Mouse (Mus musculus) kidney, embryonic 14.5 days (tissue): Measurements from ENCODE around the gene Lypd4. TPM values are rescaled to one million over a fixed set of nuclear protein-coding genes. Genes with fewer than 3 reads are reported as not detected.
"Not testable (repeated sequence)": the region's sequence is repeated elsewhere in the genome, so short reads cannot be mapped to it uniquely, and the experiment has no call there.

Experiments used
- ATAC-seq: fragments of 200-750 bp; cut with Nextera tagmentation; 2 replicates; pipeline ENCODE4 v1.8.0; 2017; ENCODE audit warnings: moderate number of reproducible peaks, mild to moderate bottlenecking, moderate TSS enrichment, moderate library complexity; ENCODE audit not compliant: low FRiP score, low TSS enrichment
- H3K27ac ChIP-seq: fragments of 300-500 bp; sonication (generic); 2 replicates; pipeline ENCODE4 v1.5.1; 2014; ENCODE audit warnings: low read depth, mild to moderate bottlenecking, low read length, moderate library complexity, mixed read lengths
- H3K27me3 ChIP-seq: fragments of 300-500 bp; sonication (generic); 2 replicates; pipeline ENCODE4 v1.6.1; 2014; ENCODE audit warnings: mild to moderate bottlenecking, low read length; ENCODE audit not compliant: control insufficient read depth, insufficient read depth
- H3K36me3 ChIP-seq: fragments of 300-500 bp; sonication (generic); 2 replicates; pipeline ENCODE4 v1.6.1; 2014; ENCODE audit warnings: low read length, mixed read lengths; ENCODE audit not compliant: control insufficient read depth, insufficient read depth
- H3K4me1 ChIP-seq: fragments of 300-500 bp; sonication (generic); 2 replicates; pipeline ENCODE4 v1.6.1; 2014; ENCODE audit warnings: low read length, mixed read lengths; ENCODE audit not compliant: control insufficient read depth, insufficient read depth
- H3K4me2 ChIP-seq: fragments of 300-500 bp; sonication (generic); replicated peaks from 2 replicates; pipeline ENCODE4 v1.6.1; 2014; ENCODE audit warnings: low read depth, mild to moderate bottlenecking, low read length
- H3K4me3 ChIP-seq: fragments of 300-500 bp; sonication (generic); 2 replicates; pipeline ENCODE4 v1.5.1; 2014; ENCODE audit warnings: mild to moderate bottlenecking, low read length
- H3K9ac ChIP-seq: fragments of 300-500 bp; sonication (generic); 2 replicates; pipeline ENCODE4 v1.6.1; 2014; ENCODE audit warnings: low read depth, mild to moderate bottlenecking, low read length, moderate library complexity
- H3K9me3 ChIP-seq: fragments of 300-500 bp; sonication (generic); 2 replicates; pipeline ENCODE4 v1.6.1; 2016; ENCODE audit warnings: low read length; ENCODE audit not compliant: control insufficient read depth
- WGBS: fragments of 180-500 bp; shearing (Covaris S2); extraction: QIAGEN DNeasy Blood & Tissue Kit; methylation state at CpG from one replicate; pipeline ENCODE4 v1.1.7; 2014; 5-methylcytosine and 5-hydroxymethylcytosine counted together
- polyA plus RNA-seq: library from polyadenylated mRNA; unstranded; fragments of >200 nt; fragmentation: Nextera tagmentation; extraction: Ambion mirVana; gene quantifications from 2 replicates; pipeline ENCODE4 v1.2.1, GENCODE M21; 2014

Gene Lypd4
- polyA plus RNA-seq, 1 experiment from 2014 or later, result not detected

GRCm38 (mm10) chr7:24856460-24857120 lies 13.2 kb downstream of the Lypd4 start:
- H3K27ac ChIP-seq, result no peak overlapping the region
- H3K4me2 ChIP-seq, result no peak overlapping the region
- no peaks in the 10 kb centered on the region for H3K36me3 ChIP-seq
- H3K4me1 ChIP-seq, result peaks cover 4% of the 10 kb centered on the region; the same call in 1 of the 2 replicates
- no peak for ATAC-seq
- H3K9me3 ChIP-seq, result no peaks in the 10 kb centered on the region
- H3K9ac ChIP-seq, result no peak overlapping the region
- H3K27me3 ChIP-seq, result no peaks in the 10 kb centered on the region
- WGBS, result 53% methylated on average over 6 of the region's 6 CpGs
- no peak overlapping the region for H3K4me3 ChIP-seq

- H3K4me2 ChIP-seq, result no peak overlapping the region
- ATAC-seq, result peak; percentile 53; the same call in 1 of the 2 replicates
- no peaks in the 10 kb centered on the region for H3K36me3 ChIP-seq
- WGBS, result 25% methylated on average over 7 of the region's 7 CpGs
- no peak overlapping the region for H3K4me3 ChIP-seq
- no peak overlapping the region for H3K27ac ChIP-seq
- H3K27me3 ChIP-seq, result no peaks in the 10 kb centered on the region
- H3K4me1 ChIP-seq, result peaks cover 4% of the 10 kb centered on the region; the same call in 1 of the 2 replicates
- no peaks in the 10 kb centered on the region for H3K9me3 ChIP-seq
- H3K9ac ChIP-seq, result no peak overlapping the region
Observed at GRCm38 (mm10) chr7:24853695-24854094, 16.0 kb downstream of the Lypd4 start.

- H3K4me2 ChIP-seq, result no peak overlapping the region
- H3K27me3 ChIP-seq, result no peaks in the 10 kb centered on the region
- no peaks in the 10 kb centered on the region for H3K9me3 ChIP-seq
- no peak overlapping the region for H3K27ac ChIP-seq
- H3K4me3 ChIP-seq, result no peak overlapping the region
- H3K4me1 ChIP-seq, result peaks cover 4% of the 10 kb centered on the region; the same call in 1 of the 2 replicates
- ATAC-seq, result no peak
- H3K36me3 ChIP-seq, result no peaks in the 10 kb centered on the region
- no peak overlapping the region for H3K9ac ChIP-seq
Observed at GRCm38 (mm10) chr7:24853233-24853563, 16.5 kb downstream of the Lypd4 start.

GRCm38 (mm10) chr7:24852557-24853232 lies 17.0 kb downstream of the Lypd4 start:
- no peak overlapping the region for H3K9ac ChIP-seq
- H3K27ac ChIP-seq, result no peak overlapping the region
- peak; percentile 70 for ATAC-seq
- no peak overlapping the region for H3K4me2 ChIP-seq
- peaks cover 4% of the 10 kb centered on the region; the same call in 1 of the 2 replicates for H3K4me1 ChIP-seq
- 71% methylated on average over 8 of the region's 8 CpGs for WGBS
- H3K4me3 ChIP-seq, result no peak overlapping the region
- H3K36me3 ChIP-seq, result no peaks in the 10 kb centered on the region
- no peaks in the 10 kb centered on the region for H3K9me3 ChIP-seq
- no peaks in the 10 kb centered on the region for H3K27me3 ChIP-seq

- H3K4me2 ChIP-seq, result no peak overlapping the region
- peaks cover 4% of the 10 kb centered on the region; the same call in 1 of the 2 replicates for H3K4me1 ChIP-seq
- no peak overlapping the region for H3K4me3 ChIP-seq
- H3K27me3 ChIP-seq, result no peaks in the 10 kb centered on the region
- no peak for ATAC-seq
- WGBS, result 67% methylated on average over 5 of the region's 5 CpGs
- no peak overlapping the region for H3K27ac ChIP-seq
- H3K9ac ChIP-seq, result no peak overlapping the region
- no peaks in the 10 kb centered on the region for H3K9me3 ChIP-seq
- no peaks in the 10 kb centered on the region for H3K36me3 ChIP-seq
Observed at GRCm38 (mm10) chr7:24851596-24852325, 18.0 kb downstream of the Lypd4 start.

- no peaks in the 10 kb centered on the region for H3K36me3 ChIP-seq
- H3K4me3 ChIP-seq, result no peak overlapping the region
- no peak overlapping the region for H3K4me2 ChIP-seq
- WGBS, result 32% methylated on average over 6 of the region's 6 CpGs
- no peak overlapping the region for H3K9ac ChIP-seq
- H3K27ac ChIP-seq, result no peak overlapping the region
- peak; percentile 34; the same call in 1 of the 2 replicates for ATAC-seq
- H3K4me1 ChIP-seq, result peaks cover 4% of the 10 kb centered on the region; the same call in 1 of the 2 replicates
- no peaks in the 10 kb centered on the region for H3K27me3 ChIP-seq
- H3K9me3 ChIP-seq, result no peaks in the 10 kb centered on the region
Observed at GRCm38 (mm10) chr7:24850899-24851303, 18.8 kb downstream of the Lypd4 start.

GRCm38 (mm10) chr7:24850162-24850561 lies 19.6 kb downstream of the Lypd4 start:
- no peaks in the 10 kb centered on the region for H3K36me3 ChIP-seq
- no peak overlapping the region for H3K9ac ChIP-seq
- no peak overlapping the region for H3K4me3 ChIP-seq
- peaks cover 4% of the 10 kb centered on the region; the same call in 1 of the 2 replicates for H3K4me1 ChIP-seq
- H3K4me2 ChIP-seq, result no peak overlapping the region
- 14% methylated on average over 5 of the region's 5 CpGs for WGBS
- ATAC-seq, result no peak
- no peaks in the 10 kb centered on the region for H3K27me3 ChIP-seq
- H3K9me3 ChIP-seq, result no peaks in the 10 kb centered on the region
- H3K27ac ChIP-seq, result no peak overlapping the region

- WGBS, result 37% methylated on average over 2 of the region's 2 CpGs
Observed at GRCm38 (mm10) chr7:24846576-24846975, 23.2 kb downstream of the Lypd4 start.

GRCm38 (mm10) chr7:24845713-24846112 lies 24.0 kb downstream of the Lypd4 start:
- H3K9ac ChIP-seq, result no peak overlapping the region
- H3K27me3 ChIP-seq, result no peaks in the 10 kb centered on the region
- ATAC-seq, result 0 out of 2 replicates have a peak, but pooled peaks have one; percentile 39
- 4% methylated on average over 6 of the region's 6 CpGs for WGBS
- H3K4me1 ChIP-seq, result no peaks in the 10 kb centered on the region
- no peak overlapping the region for H3K4me2 ChIP-seq
- H3K4me3 ChIP-seq, result no peak overlapping the region
- no peak overlapping the region for H3K27ac ChIP-seq
- no peaks in the 10 kb centered on the region for H3K36me3 ChIP-seq
- H3K9me3 ChIP-seq, result no peaks in the 10 kb centered on the region

More at GRCm38 (mm10) chr7:24846576-24846975, 23.2 kb downstream of the Lypd4 start:
- not testable (repeated sequence) for ATAC-seq, H3K4me1 ChIP-seq, H3K27ac ChIP-seq, H3K4me2 ChIP-seq, H3K9ac ChIP-seq, H3K36me3 ChIP-seq, H3K27me3 ChIP-seq, H3K9me3 ChIP-seq, H3K4me3 ChIP-seq
